Mouse (Mus musculus): ENCODE measurements at regions not wholly inside any gene's neighbourhood (a gene's known extent, or its start where the extent isn't known, plus 50 kb on each side); places are given as distances from the start of the nearest gene placed in this dataset.

GRCm38 (mm10) chr15:59882444-59882843 is 134.0 kb downstream of the 4933412E24Rik start:
- H3K4me3 ChIP-seq: no peak overlapping the region
- H3K27me3 ChIP-seq (ENCODE audit: poor library complexity, severe bottlenecking): no peaks in the 10 kb centered on the region
- no peaks in the 10 kb centered on the region for H3K36me3 ChIP-seq (replicated peaks)
- WGBS: 82% methylated on average over 5 of the region's 5 CpGs
- no peaks in the 10 kb centered on the region; the same call in 1 of the 2 replicates for H3K4me1 ChIP-seq
- no peak overlapping the region for H3K27ac ChIP-seq
- no peak for DNase-seq (ENCODE audit: extremely low spot score, low spot score)
- H3K9me3 ChIP-seq: no peaks in the 10 kb centered on the region

GRCm38 (mm10) chr15:59880426-59880825 is 136.0 kb downstream of the 4933412E24Rik start:
- Histone ChIP-seq H3K27ac (no peak overlapping the region), H3K27me3 (ENCODE audit: poor library complexity, severe bottlenecking) (no peaks in the 10 kb centered on the region), H3K4me1 (no peaks in the 10 kb centered on the region), H3K4me3 (no peak overlapping the region), H3K9me3 (no peaks in the 10 kb centered on the region), H3K36me3 (replicated peaks) (no peaks in the 10 kb centered on the region)
- DNase-seq (ENCODE audit: extremely low spot score, low spot score): no peak
- 93% methylated on average over 5 of the region's 5 CpGs for whole genome bisulfite sequencing

- Histone ChIP-seq H3K4me3 (no peak overlapping the region), H3K4me1 (no peaks in the 10 kb centered on the region), H3K9me3 (no peaks in the 10 kb centered on the region), H3K27me3 (ENCODE audit: poor library complexity, severe bottlenecking) (no peaks in the 10 kb centered on the region), H3K36me3 (replicated peaks) (no peaks in the 10 kb centered on the region), H3K27ac (no peak overlapping the region)
- DNase-seq (ENCODE audit: extremely low spot score, low spot score): no peak
- WGBS: 89% methylated on average over 4 of the region's 4 CpGs
Observed at GRCm38 (mm10) chr15:59879311-59879710, 137.1 kb downstream of the 4933412E24Rik start.

GRCm38 (mm10) chr15:59876279-59876742 is 140.1 kb downstream of the 4933412E24Rik start:
- Histone ChIP-seq H3K9me3 (no peaks in the 10 kb centered on the region), H3K27me3 (ENCODE audit: poor library complexity, severe bottlenecking) (no peaks in the 10 kb centered on the region), H3K4me1 (no peaks in the 10 kb centered on the region), H3K4me3 (no peak overlapping the region), H3K36me3 (replicated peaks) (no peaks in the 10 kb centered on the region), H3K27ac (no peak overlapping the region)
- DNase-seq (ENCODE audit: extremely low spot score, low spot score): no peak
- WGBS: 77% methylated on average over 7 of the region's 7 CpGs

GRCm38 (mm10) chr15:59866701-59867100 is 149.7 kb downstream of the 4933412E24Rik start:
- no peaks in the 10 kb centered on the region for H3K4me1 ChIP-seq
- H3K4me3 ChIP-seq: no peak overlapping the region
- H3K36me3 ChIP-seq (replicated peaks): no peaks in the 10 kb centered on the region
- no peaks in the 10 kb centered on the region for H3K9me3 ChIP-seq
- H3K27ac ChIP-seq: no peak overlapping the region
- no peak for DNase-seq (ENCODE audit: extremely low spot score, low spot score)
- WGBS: 88% methylated on average over 8 of the region's 8 CpGs
- no peaks in the 10 kb centered on the region; the same call in 1 of the 2 replicates for H3K27me3 ChIP-seq (ENCODE audit: poor library complexity, severe bottlenecking)

GRCm38 (mm10) chr15:59864746-59865499 is 151.5 kb downstream of the 4933412E24Rik start:
- 51% methylated on average over 18 of the region's 18 CpGs for WGBS
- no peaks in the 10 kb centered on the region for H3K36me3 ChIP-seq (replicated peaks)
- H3K27me3 ChIP-seq (ENCODE audit: poor library complexity, severe bottlenecking): no peaks in the 10 kb centered on the region; the same call in 1 of the 2 replicates

GRCm38 (mm10) chr15:59852271-59853000 is 164.0 kb downstream of the 4933412E24Rik start:
- WGBS: 80% methylated on average over 12 of the region's 12 CpGs
- no peak for DNase-seq (ENCODE audit: extremely low spot score, low spot score)
- Histone ChIP-seq H3K36me3 (replicated peaks) (no peaks in the 10 kb centered on the region), H3K4me1 (no peaks in the 10 kb centered on the region), H3K4me3 (no peak overlapping the region), H3K27me3 (ENCODE audit: poor library complexity, severe bottlenecking) (no peaks in the 10 kb centered on the region), H3K9me3 (0 out of 2 replicates have a peak, but pooled peaks cover 5% of the 10 kb centered on the region), H3K27ac (no peak overlapping the region)

More at GRCm38 (mm10) chr15:59864746-59865499, 151.5 kb downstream of the 4933412E24Rik start:
- peak; percentile 42 for DNase-seq (ENCODE audit: extremely low spot score, low spot score)
- H3K4me1 ChIP-seq: no peaks in the 10 kb centered on the region
- no peak overlapping the region for H3K27ac ChIP-seq
- no peaks in the 10 kb centered on the region for H3K9me3 ChIP-seq
- no peak overlapping the region for H3K4me3 ChIP-seq

GRCm38 (mm10) chr15:59845158-59845739 is 171.2 kb downstream of the 4933412E24Rik start:
- H3K4me1 ChIP-seq: no peaks in the 10 kb centered on the region

GRCm38 (mm10) chr15:59836631-59837030 is 179.8 kb downstream of the 4933412E24Rik start:
- no peaks in the 10 kb centered on the region for H3K36me3 ChIP-seq (replicated peaks)
- no peaks in the 10 kb centered on the region for H3K27me3 ChIP-seq (ENCODE audit: poor library complexity, severe bottlenecking)
- DNase-seq (ENCODE audit: extremely low spot score, low spot score): no peak
- no peak overlapping the region for H3K4me3 ChIP-seq
- no peaks in the 10 kb centered on the region for H3K4me1 ChIP-seq
- H3K9me3 ChIP-seq: no peaks in the 10 kb centered on the region
- no peak overlapping the region for H3K27ac ChIP-seq
- WGBS: 93% methylated on average over 5 of the region's 5 CpGs

More at GRCm38 (mm10) chr15:59845158-59845739, 171.2 kb downstream of the 4933412E24Rik start:
- no peak for DNase-seq (ENCODE audit: extremely low spot score, low spot score)
- no peaks in the 10 kb centered on the region for H3K36me3 ChIP-seq (replicated peaks)
- H3K27me3 ChIP-seq (ENCODE audit: poor library complexity, severe bottlenecking): no peaks in the 10 kb centered on the region
- 79% methylated on average over 7 of the region's 7 CpGs for WGBS
- H3K27ac ChIP-seq: no peak overlapping the region
- H3K4me3 ChIP-seq: no peak overlapping the region
- 0 out of 2 replicates have a peak, but pooled peaks cover 5% of the 10 kb centered on the region for H3K9me3 ChIP-seq

GRCm38 (mm10) chr15:59833232-59833631 is 183.2 kb downstream of the 4933412E24Rik start:
- Histone ChIP-seq H3K4me3 (no peak overlapping the region), H3K36me3 (replicated peaks) (no peaks in the 10 kb centered on the region), H3K9me3 (no peaks in the 10 kb centered on the region), H3K27ac (no peak overlapping the region), H3K27me3 (ENCODE audit: poor library complexity, severe bottlenecking) (no peaks in the 10 kb centered on the region), H3K4me1 (peaks cover 2% of the 10 kb centered on the region; the same call in 1 of the 2 replicates)
- 86% methylated on average over 3 of the region's 3 CpGs for WGBS
- DNase-seq (ENCODE audit: extremely low spot score, low spot score): no peak

GRCm38 (mm10) chr15:59831481-59831880 is 184.9 kb downstream of the 4933412E24Rik start:
- H3K27ac ChIP-seq: no peak overlapping the region
- no peaks in the 10 kb centered on the region for H3K36me3 ChIP-seq (replicated peaks)
- H3K27me3 ChIP-seq (ENCODE audit: poor library complexity, severe bottlenecking): 0 out of 2 replicates have a peak, but pooled peaks cover 10% of the 10 kb centered on the region
- no peak overlapping the region for H3K4me3 ChIP-seq
- H3K4me1 ChIP-seq: peaks cover 5% of the 10 kb centered on the region; the same call in 1 of the 2 replicates
- 91% methylated on average over 2 of the region's 2 CpGs for WGBS
- no peak for DNase-seq (ENCODE audit: extremely low spot score, low spot score)
- no peaks in the 10 kb centered on the region for H3K9me3 ChIP-seq

- no peak for DNase-seq (ENCODE audit: extremely low spot score, low spot score)
- Histone ChIP-seq H3K4me3 (no peak overlapping the region), H3K36me3 (replicated peaks) (no peaks in the 10 kb centered on the region), H3K9me3 (no peaks in the 10 kb centered on the region), H3K4me1 (peaks cover 10% of the 10 kb centered on the region; the same call in 1 of the 2 replicates), H3K27me3 (ENCODE audit: poor library complexity, severe bottlenecking) (0 out of 2 replicates have a peak, but pooled peaks cover 10% of the 10 kb centered on the region), H3K27ac (no peak overlapping the region)
- 87% methylated on average over 17 of the region's 17 CpGs for WGBS
Observed at GRCm38 (mm10) chr15:59830553-59831462, 185.6 kb downstream of the 4933412E24Rik start.

Data from forebrain, embryonic 10.5 days (tissue).